Mouse (Mus musculus) cerebellum, adult 2 months (tissue): ENCODE data around the gene Stpg3.

Experiments used
- CTCF ChIP-seq: fragments of 200-500 bp; IDR thresholded peaks from 2 replicates; pipeline ENCODE4 v1.5.1; 2011; ENCODE audit warnings: low read depth, mild to moderate bottlenecking, control low read depth, low read length, moderate library complexity, borderline replicate concordance; ENCODE audit not compliant: insufficient read depth
- POLR2A ChIP-seq: fragments of 200-500 bp; IDR thresholded peaks from 2 replicates; pipeline ENCODE4 v1.6.1; 2011; ENCODE audit warnings: low read length, control low read depth, borderline replicate concordance; ENCODE audit not compliant: insufficient read depth

GRCm38 (mm10) chr2:25213266-25213865 lies 1.1 kb downstream of the Stpg3 start:
- TF ChIP-seq CTCF (no peak), POLR2A (no peak)
